Mouse (Mus musculus): ENCODE measurements around the gene Psmd5. TPM values are rescaled to one million over a fixed set of nuclear protein-coding genes. Genes with fewer than 3 reads are reported as not detected.
"Not testable (repeated sequence)": the region's sequence is repeated elsewhere in the genome, so short reads cannot be mapped to it uniquely, and the experiment has no call there.

Gene Psmd5
- polyA plus RNA-seq, 1 experiment = 3.4 TPM

DNA sequence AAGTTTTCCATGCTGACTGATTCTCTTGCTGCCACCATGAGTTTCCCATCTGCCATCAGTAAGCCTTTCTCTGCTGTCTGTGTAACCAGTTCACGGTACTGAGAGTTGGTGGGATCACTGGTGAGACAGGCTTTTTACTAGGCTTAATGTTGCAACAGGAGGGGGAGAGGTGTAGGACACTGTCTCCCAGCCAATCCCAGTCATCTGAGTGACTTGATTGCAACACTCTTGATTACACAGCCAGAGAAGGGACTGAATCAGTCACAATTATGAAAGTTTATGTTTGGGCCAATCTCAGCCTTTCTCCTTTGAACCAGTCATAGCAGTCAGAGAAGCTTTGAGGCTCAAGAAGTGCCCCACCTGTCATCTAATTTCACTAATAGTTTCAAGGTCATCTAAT lies 46.7 kb downstream of the Psmd5 start:
- Histone ChIP-seq H3K9me3 (peaks cover 18% of the 10 kb centered on the region), H3K4me1 (peaks cover 27% of the 10 kb centered on the region), H3K27me3 (replicated peaks) (no peaks in the 10 kb centered on the region), H3K4me3 (replicated peaks) (no peak overlapping the region), H3K36me3 (replicated peaks; ENCODE audit: low read length) (peaks cover 3% of the 10 kb centered on the region)
- TF ChIP-seq FLI1 (IDR thresholded peaks at IDR 0.05; ENCODE audit: low read length) (no peak), GATA1 (IDR thresholded peaks at IDR 0.05; ENCODE audit: borderline replicate concordance, low read length) (no peak)

- Histone ChIP-seq H3K9me3 (peaks cover 18% of the 10 kb centered on the region), H3K4me1 (peaks cover 29% of the 10 kb centered on the region), H3K4me3 (replicated peaks) (no peak overlapping the region), H3K27me3 (replicated peaks) (no peaks in the 10 kb centered on the region), H3K36me3 (replicated peaks; ENCODE audit: low read length) (peaks cover 7% of the 10 kb centered on the region)
- TF ChIP-seq GATA1 (IDR thresholded peaks at IDR 0.05; ENCODE audit: borderline replicate concordance, low read length) (no peak), FLI1 (IDR thresholded peaks at IDR 0.05; ENCODE audit: low read length) (no peak)
Observed at GRCm38 (mm10) chr2:34827591-34827990, 47.2 kb downstream of the Psmd5 start.

DNA sequence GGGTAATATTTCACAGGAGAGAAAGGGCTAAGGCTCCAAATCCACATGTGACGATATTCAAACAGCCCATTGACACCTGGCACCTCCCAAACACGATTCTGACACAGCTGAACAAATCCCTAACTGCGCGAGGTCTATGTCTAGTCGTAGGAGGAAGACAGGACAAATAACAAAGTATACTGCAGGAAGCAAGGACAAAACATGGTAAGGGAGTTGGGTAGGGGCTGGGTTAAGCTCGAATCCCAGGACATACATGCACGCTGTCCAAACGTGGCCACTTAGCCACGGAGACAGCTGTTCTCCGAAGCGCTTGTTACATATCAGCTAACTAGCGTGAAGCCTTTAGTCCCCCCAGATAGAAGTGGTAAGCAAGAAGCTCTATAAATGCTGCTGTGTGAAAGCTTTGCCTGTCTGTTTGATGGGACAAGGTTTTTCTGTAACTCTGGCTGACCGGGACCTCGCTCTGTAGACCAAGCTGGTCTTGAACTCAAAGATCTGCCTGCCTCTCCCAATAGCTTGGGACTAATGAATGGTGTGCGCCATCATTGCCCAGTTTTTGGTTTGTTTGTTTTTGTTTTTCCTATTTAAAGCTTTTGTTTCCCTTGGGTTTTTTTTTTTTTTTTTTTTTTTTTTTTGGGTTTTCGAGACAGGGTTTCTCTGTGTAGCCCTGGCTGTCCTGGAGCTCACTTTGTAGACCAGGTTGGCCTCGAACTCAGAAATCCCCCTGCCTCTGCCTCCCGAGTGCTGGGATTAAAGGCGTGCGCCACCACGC lies 48.1 kb downstream of the Psmd5 start:
- Histone ChIP-seq H3K9me3 (peaks cover 18% of the 10 kb centered on the region), H3K27me3 (replicated peaks) (no peaks in the 10 kb centered on the region), H3K4me1 (peaks cover 34% of the 10 kb centered on the region), H3K36me3 (replicated peaks; ENCODE audit: low read length) (peaks cover 16% of the 10 kb centered on the region), H3K4me3 (replicated peaks) (peak overlapping the region; percentile 93)
- TF ChIP-seq FLI1 (IDR thresholded peaks at IDR 0.05; ENCODE audit: low read length) (no peak), GATA1 (IDR thresholded peaks at IDR 0.05; ENCODE audit: borderline replicate concordance, low read length) (no peak)

DNA sequence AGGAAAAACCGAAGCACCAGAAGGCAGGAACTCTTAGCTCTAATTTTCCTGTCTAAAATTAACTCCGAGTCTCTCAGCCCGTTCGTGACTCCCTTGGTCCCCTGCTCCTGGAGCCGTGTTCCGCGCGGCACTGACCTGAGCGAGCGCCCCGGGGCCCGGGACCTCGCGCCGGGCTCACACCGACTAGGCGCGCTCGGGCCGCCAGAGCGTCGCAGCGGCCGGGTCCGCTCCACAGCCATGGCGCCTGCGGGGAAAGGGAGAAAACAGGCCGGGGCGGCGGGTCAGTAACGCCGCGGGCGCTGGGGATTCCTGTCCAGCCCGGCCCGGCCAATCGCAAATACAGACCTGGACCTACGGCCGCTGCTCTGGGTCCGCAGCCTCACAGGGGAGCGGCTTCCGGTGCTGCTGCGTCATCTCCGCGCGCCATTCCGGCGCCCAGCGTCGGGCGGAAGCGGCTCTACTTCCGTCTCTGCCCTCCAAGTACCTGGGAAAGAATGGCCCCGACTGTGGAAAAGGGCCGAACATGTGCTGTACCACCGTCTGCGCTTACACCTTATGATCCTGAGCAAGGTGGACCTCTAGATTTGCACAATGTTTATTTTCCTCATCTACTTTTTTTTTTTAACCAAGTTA lies 48.8 kb downstream of the Psmd5 start, which contains the start of gene Fbxw2:
Gene Fbxw2 (minus strand): TSS at position 485 of the 633 bp plus-strand sequence.
- H3K9me3 ChIP-seq = peaks cover 18% of the 10 kb centered on the region
- peak within 1 kb of the TSS; percentile 93 for H3K4me3 ChIP-seq (replicated peaks)
- H3K27me3 ChIP-seq (replicated peaks) = no peaks in the 10 kb centered on the region
- peaks cover 35% of the 10 kb centered on the region for H3K4me1 ChIP-seq
- peaks cover 21% of the 10 kb centered on the region for H3K36me3 ChIP-seq (replicated peaks; ENCODE audit: low read length)
- TF ChIP-seq FLI1 (IDR thresholded peaks at IDR 0.05; ENCODE audit: low read length) (peak; percentile 71; the same call in 1 of the 2 replicates), GATA1 (IDR thresholded peaks at IDR 0.05; ENCODE audit: borderline replicate concordance, low read length) (no peak)

DNA sequence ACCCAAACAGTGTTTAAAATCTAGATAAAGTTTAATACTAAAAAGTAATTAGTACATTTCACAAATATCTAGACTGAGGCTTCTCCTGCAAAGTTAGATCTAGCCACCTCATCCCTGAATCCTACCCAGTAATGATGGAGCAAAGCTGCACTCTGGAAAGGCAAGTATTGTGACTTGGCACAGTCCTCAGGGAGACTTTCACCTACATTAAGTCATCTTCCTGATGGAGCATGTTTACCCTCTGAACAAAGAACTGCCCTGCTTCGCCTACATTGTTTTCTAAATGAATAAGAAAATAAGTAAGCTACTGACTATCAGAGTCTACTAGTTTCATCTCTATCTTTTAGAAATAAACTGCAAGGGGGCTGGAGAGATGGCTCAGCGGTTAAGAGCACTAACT lies 56.3 kb downstream of the Psmd5 start:
- Histone ChIP-seq H3K4me3 (replicated peaks) (no peak overlapping the region), H3K27me3 (replicated peaks) (no peaks in the 10 kb centered on the region), H3K36me3 (replicated peaks; ENCODE audit: low read length) (peaks cover 84% of the 10 kb centered on the region), H3K4me1 (peaks cover 13% of the 10 kb centered on the region), H3K9me3 (no peaks in the 10 kb centered on the region)
- no peak for TF ChIP-seq FLI1 (IDR thresholded peaks at IDR 0.05; ENCODE audit: low read length)
- no peak for TF ChIP-seq GATA1 (IDR thresholded peaks at IDR 0.05; ENCODE audit: borderline replicate concordance, low read length)

GRCm38 (mm10) chr2:34815893-34816292 lies 58.9 kb downstream of the Psmd5 start:
- H3K9me3 ChIP-seq; H3K4me3 ChIP-seq (replicated peaks); H3K27me3 ChIP-seq (replicated peaks); H3K4me1 ChIP-seq: not testable (repeated sequence)
- H3K36me3 ChIP-seq (replicated peaks; ENCODE audit: low read length) = peaks cover 90% of the 10 kb centered on the region

- Histone ChIP-seq H3K36me3 (replicated peaks; ENCODE audit: low read length) (peaks cover 96% of the 10 kb centered on the region), H3K9me3 (no peaks in the 10 kb centered on the region), H3K4me1 (peaks cover 13% of the 10 kb centered on the region), H3K27me3 (replicated peaks) (no peaks in the 10 kb centered on the region), H3K4me3 (replicated peaks) (no peak overlapping the region)
- TF ChIP-seq GATA1 (IDR thresholded peaks at IDR 0.05; ENCODE audit: borderline replicate concordance, low read length) = no peak
- no peak for TF ChIP-seq FLI1 (IDR thresholded peaks at IDR 0.05; ENCODE audit: low read length)
Observed at GRCm38 (mm10) chr2:34812706-34813105, 62.1 kb downstream of the Psmd5 start.

DNA sequence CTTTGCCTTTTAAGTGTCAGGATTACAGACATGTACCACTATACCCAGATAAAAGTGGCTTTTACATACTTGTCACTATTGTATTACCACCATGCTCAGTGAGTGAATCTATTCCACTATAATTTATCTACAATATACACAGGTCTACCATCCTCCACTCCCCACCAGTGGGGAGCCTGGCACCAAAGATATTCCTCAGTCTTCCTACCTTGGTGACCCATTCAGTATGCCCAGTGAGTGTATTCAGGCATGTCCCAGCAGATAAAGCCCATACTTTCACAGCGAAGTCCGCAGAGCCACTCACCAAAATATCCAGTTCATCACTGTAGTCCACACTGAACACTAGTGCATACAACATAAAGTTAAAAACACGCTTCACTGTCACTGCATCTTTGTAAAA lies 64.0 kb downstream of the Psmd5 start:
- peaks cover 96% of the 10 kb centered on the region for H3K36me3 ChIP-seq (replicated peaks; ENCODE audit: low read length)
- no peak overlapping the region for H3K4me3 ChIP-seq (replicated peaks)
- H3K27me3 ChIP-seq (replicated peaks) = no peaks in the 10 kb centered on the region
- peaks cover 19% of the 10 kb centered on the region for H3K4me1 ChIP-seq
- no peaks in the 10 kb centered on the region for H3K9me3 ChIP-seq
- TF ChIP-seq GATA1 (IDR thresholded peaks at IDR 0.05; ENCODE audit: borderline replicate concordance, low read length) = no peak
- TF ChIP-seq FLI1 (IDR thresholded peaks at IDR 0.05; ENCODE audit: low read length) = no peak

GRCm38 (mm10) chr2:34809568-34809967 lies 65.2 kb downstream of the Psmd5 start:
- Histone ChIP-seq H3K9me3 (no peaks in the 10 kb centered on the region), H3K27me3 (replicated peaks) (no peaks in the 10 kb centered on the region), H3K4me3 (replicated peaks) (no peak overlapping the region), H3K4me1 (peaks cover 31% of the 10 kb centered on the region), H3K36me3 (replicated peaks; ENCODE audit: low read length) (peaks cover 97% of the 10 kb centered on the region)
- TF ChIP-seq FLI1 (IDR thresholded peaks at IDR 0.05; ENCODE audit: low read length) = no peak
- TF ChIP-seq GATA1 (IDR thresholded peaks at IDR 0.05; ENCODE audit: borderline replicate concordance, low read length) = no peak

DNA sequence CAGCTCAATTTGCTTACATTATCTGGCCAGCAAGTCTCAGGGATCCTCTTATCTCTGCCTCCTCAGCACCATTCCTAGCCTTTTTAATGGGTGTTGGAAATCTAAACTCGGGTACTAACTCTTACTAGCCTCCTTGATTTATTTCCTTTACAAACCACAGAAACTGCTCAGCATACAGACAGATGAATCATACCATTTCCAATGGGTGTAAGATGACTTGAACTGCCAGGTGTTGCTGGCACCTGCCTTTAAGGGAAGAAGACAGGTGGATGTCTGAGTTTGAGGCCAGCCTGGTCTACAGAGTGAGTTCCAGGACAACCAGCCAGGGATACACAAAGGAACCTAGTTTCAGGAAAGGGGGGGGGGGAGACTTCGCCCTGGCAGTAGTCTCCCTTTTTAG lies 66.7 kb downstream of the Psmd5 start:
- TF ChIP-seq FLI1 (IDR thresholded peaks at IDR 0.05; ENCODE audit: low read length) (no peak), GATA1 (IDR thresholded peaks at IDR 0.05; ENCODE audit: borderline replicate concordance, low read length) (no peak)
- H3K27me3 ChIP-seq (replicated peaks) = no peaks in the 10 kb centered on the region
- peaks cover 43% of the 10 kb centered on the region for H3K4me1 ChIP-seq
- no peaks in the 10 kb centered on the region for H3K9me3 ChIP-seq
- no peak overlapping the region for H3K4me3 ChIP-seq (replicated peaks)
- H3K36me3 ChIP-seq (replicated peaks; ENCODE audit: low read length) = peaks cover 84% of the 10 kb centered on the region
